Mouse (Mus musculus) liver, adult 2 months (tissue): ENCODE data around the gene Calr3.

Experiments
- CTCF ChIP-seq: fragments of 200-500 bp; IDR thresholded peaks from 2 replicates; pipeline ENCODE4 v1.5.1; 2011; ENCODE audit warnings: low read depth, low read length, control low read depth
- POLR2A ChIP-seq: fragments of 200-500 bp; IDR thresholded peaks from 2 replicates; pipeline ENCODE4 v1.6.1; 2011; ENCODE audit warnings: low read length, control low read depth; ENCODE audit not compliant: insufficient read depth; ENCODE audit errors: extremely low read depth

DNA sequence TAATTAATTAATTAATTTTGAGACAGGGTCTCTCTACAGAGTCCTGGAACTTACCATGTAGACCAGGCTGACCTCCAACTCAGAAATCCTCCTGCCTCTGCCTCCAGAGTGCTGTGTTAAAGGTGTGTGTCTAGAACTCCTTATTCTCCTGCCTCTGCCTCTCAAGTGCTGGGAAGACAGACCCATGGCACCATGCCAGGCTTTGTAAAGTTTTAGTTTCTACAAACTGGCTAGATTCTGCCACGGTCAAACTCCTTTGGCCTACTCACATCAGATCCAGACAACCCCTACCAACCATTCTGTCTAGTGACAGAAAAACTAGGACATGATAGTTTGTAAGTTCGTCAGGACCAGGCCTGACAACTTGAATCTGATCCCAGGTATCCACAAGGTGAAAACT is 47.3 kb upstream of the Calr3 start:
- TF ChIP-seq CTCF (no peak), POLR2A (no peak)
